In the genomic region with DNA sequence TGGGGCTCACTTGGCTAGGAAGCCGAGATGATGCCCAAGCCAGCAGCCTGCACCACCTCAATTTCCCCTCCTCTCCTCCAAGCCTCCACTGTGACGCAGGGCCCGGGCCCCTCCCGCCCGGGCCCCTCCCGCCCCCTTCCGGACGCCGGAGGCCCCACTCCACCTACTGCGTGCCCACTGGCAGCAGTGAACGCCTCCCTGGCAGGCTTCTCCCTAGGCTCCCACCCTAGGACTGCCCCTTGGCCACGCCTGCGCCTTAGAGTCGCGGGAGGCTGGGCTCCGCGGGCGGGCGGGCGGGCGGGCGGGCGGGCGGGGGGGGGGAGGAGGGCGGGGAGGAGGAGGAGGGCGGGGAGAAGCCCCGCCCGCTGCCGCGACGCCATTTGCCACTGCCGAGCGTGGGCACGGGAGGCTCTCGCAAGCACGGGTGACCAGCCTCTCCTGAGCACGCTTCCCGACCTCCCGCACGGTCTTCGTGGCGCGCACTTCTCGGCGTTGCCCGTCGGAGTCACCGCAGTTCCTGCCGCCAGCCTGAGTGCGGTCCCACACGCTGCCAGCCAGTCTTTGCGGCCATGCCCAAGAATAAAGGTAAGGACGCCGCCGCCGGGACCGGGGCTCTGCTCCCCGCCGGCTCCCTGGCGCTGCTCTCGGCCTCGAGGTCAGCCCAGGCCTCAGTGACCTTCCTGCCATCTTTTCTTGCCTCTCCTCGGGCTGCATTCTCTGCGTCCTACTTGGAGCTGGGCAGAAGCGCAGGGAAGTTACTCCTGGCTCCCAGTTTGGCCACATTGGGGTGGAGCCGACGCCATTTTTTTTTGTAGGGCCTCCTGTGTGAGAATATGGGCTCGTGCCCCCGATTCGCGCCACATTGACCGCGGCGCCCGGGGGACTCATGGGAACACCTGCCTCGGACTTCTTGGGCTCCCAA, we compare ENCODE assay signal across 8 mouse cellular contexts. TPM values are rescaled to one million over a fixed set of nuclear protein-coding genes. Genes with fewer than 3 reads are reported as not detected.
DNase-seq lines count a peak whose midpoint lies in the region; ATAC-seq and TF ChIP-seq lines count a peak whose summit lies in the region.

TSS of gene Eif1ax (plus strand) at position 348 of the 922 bp plus-strand sequence.

- ATAC-seq in erythroblast, adult 5-6 weeks (replicated peaks; ENCODE audit: low FRiP score, poor library complexity, severe bottlenecking) = peak; percentile 95
- ATAC-seq in heart, embryonic 11.5 days (replicated peaks; ENCODE audit: insufficient number of reproducible peaks, low FRiP score, low TSS enrichment) = peak; percentile 98
- peak; percentile 99 for ATAC-seq in kidney, embryonic 16.5 days (ENCODE audit: low FRiP score, low TSS enrichment)

- peak within 1 kb of the TSS; percentile 82 for H3K9ac ChIP-seq in heart, embryonic 11.5 days (ENCODE audit: low read depth, low read length)
- H3K9ac ChIP-seq in kidney, embryonic 16.5 days (replicated peaks; ENCODE audit: low read length) = peak within 1 kb of the TSS; percentile 78
- H3K9ac ChIP-seq in liver, adult 2 months (ENCODE audit: low read depth, low read length) = peak within 1 kb of the TSS; percentile 89

- no peaks in the 10 kb centered on the region for H3K36me3 ChIP-seq in heart, embryonic 11.5 days (ENCODE audit: control insufficient read depth, insufficient read depth, low read length)
- H3K36me3 ChIP-seq in kidney, embryonic 16.5 days (ENCODE audit: insufficient read depth, low read length) = no peaks in the 10 kb centered on the region; the same call in 1 of the 2 replicates
- H3K36me3 ChIP-seq in liver, adult 2 months (ENCODE audit: control insufficient read depth, insufficient read depth, low read length) = no peaks in the 10 kb centered on the region
- no peaks in the 10 kb centered on the region for H3K36me3 ChIP-seq in myocyte (ENCODE audit: control insufficient read depth, insufficient read depth)
- H3K36me3 ChIP-seq in splenic B cell, adult 2 months (ENCODE audit: control insufficient read depth, insufficient read depth, low read length, poor library complexity, severe bottlenecking) = no peaks in the 10 kb centered on the region

- TF ChIP-seq CTCF in liver, adult 2 months (IDR thresholded peaks at IDR 0.05; ENCODE audit: low read depth, low read length) = no peak

- 13% methylated on average over 58 of the region's 76 CpGs for WGBS in heart, embryonic 11.5 days (ENCODE audit: insufficient replicate concordance)
- WGBS in kidney, embryonic 16.5 days = 20% methylated on average over 46 of the region's 76 CpGs
- under 1% methylated on average over 39 of the region's 76 CpGs for WGBS in liver, adult 2 months

- no peaks in the 10 kb centered on the region; the same call in 1 of the 2 replicates for H3K79me2 ChIP-seq in liver, adult 2 months (ENCODE audit: control insufficient read depth, insufficient read depth, low read length)
- peaks cover 40% of the 10 kb centered on the region for H3K79me2 ChIP-seq in myocyte (ENCODE audit: control insufficient read depth, insufficient read depth)

- peak within 1 kb of the TSS; percentile 54 for H3ac ChIP-seq in myocyte (ENCODE audit: control insufficient read depth, insufficient read length)

- no peaks in the 10 kb centered on the region for H3K27me3 ChIP-seq in heart, embryonic 11.5 days (ENCODE audit: control insufficient read depth, insufficient read depth, low read length)
- peaks cover 7% of the 10 kb centered on the region; the same call in 1 of the 2 replicates for H3K27me3 ChIP-seq in kidney, embryonic 16.5 days (ENCODE audit: insufficient read depth, low read length)
- no peaks in the 10 kb centered on the region for H3K27me3 ChIP-seq in liver, adult 2 months (ENCODE audit: control insufficient read depth, insufficient read depth, low read length)
- no peaks in the 10 kb centered on the region for H3K27me3 ChIP-seq in myocyte (ENCODE audit: control insufficient read depth, insufficient read depth, insufficient read length)
- H3K27me3 ChIP-seq in splenic B cell, adult 2 months (ENCODE audit: control insufficient read depth, insufficient read depth, low read length, poor library complexity, severe bottlenecking) = no peaks in the 10 kb centered on the region

- no peaks in the 10 kb centered on the region for H3K9me3 ChIP-seq in heart, embryonic 11.5 days (replicated peaks; ENCODE audit: control insufficient read depth, low read length)
- H3K9me3 ChIP-seq in kidney, embryonic 16.5 days (ENCODE audit: low read length) = no peaks in the 10 kb centered on the region

- H3K4me1 ChIP-seq in heart, embryonic 11.5 days (ENCODE audit: control insufficient read depth, insufficient read depth, low read length) = no peaks in the 10 kb centered on the region
- H3K4me1 ChIP-seq in kidney, embryonic 16.5 days (ENCODE audit: insufficient read depth, low read length) = peaks cover 5% of the 10 kb centered on the region; the same call in 1 of the 2 replicates
- H3K4me1 ChIP-seq in liver, adult 2 months (ENCODE audit: control insufficient read depth, insufficient read depth, low read length) = peaks cover 3% of the 10 kb centered on the region

- H3K27ac ChIP-seq in heart, embryonic 11.5 days (ENCODE audit: low read depth, low read length) = peak within 1 kb of the TSS; percentile 62
- peak within 1 kb of the TSS; percentile 85 for H3K27ac ChIP-seq in kidney, embryonic 16.5 days (ENCODE audit: low read length)
- peak within 1 kb of the TSS; percentile 59 for H3K27ac ChIP-seq in liver, adult 2 months (replicated peaks; ENCODE audit: insufficient read depth, low read depth, low read length)

- peak; percentile 39; the same call in 1 of the 2 replicates for TF ChIP-seq POLR2A in liver, adult 2 months (IDR thresholded peaks at IDR 0.05; ENCODE audit: extremely low read depth, insufficient read depth, low read length)
- TF ChIP-seq POLR2A in myocyte (IDR thresholded peaks at IDR 0.05; ENCODE audit: insufficient read length, low read depth) = peak; percentile 98

- peak within 1 kb of the TSS; percentile 64 for H3K4me2 ChIP-seq in heart, embryonic 11.5 days
- H3K4me2 ChIP-seq in kidney, embryonic 16.5 days (replicated peaks; ENCODE audit: low read depth, low read length) = peak within 1 kb of the TSS; percentile 47
- peak within 1 kb of the TSS; percentile 62 for H3K4me2 ChIP-seq in myocyte (ENCODE audit: low read depth)

- DNase-seq in B cell, adult 2 months = peak; percentile 64 to 74
- DNase-seq in brain, adult 2 months (ENCODE audit: low read depth, low spot score) = peak; percentile 88
- DNase-seq in liver, adult 2 months (ENCODE audit: extremely low read depth, low read depth, low spot score) = peak; percentile 54
- DNase-seq in splenic B cell, adult 2 months (ENCODE audit: low read depth, low spot score) = peak; percentile 84

- peak within 1 kb of the TSS; percentile 65 for H3K4me3 ChIP-seq in heart, embryonic 11.5 days (ENCODE audit: low read depth, low read length)
- H3K4me3 ChIP-seq in kidney, embryonic 16.5 days (ENCODE audit: low read length) = peak within 1 kb of the TSS; percentile 74
- H3K4me3 ChIP-seq in liver, adult 2 months (ENCODE audit: insufficient read depth, low read depth, low read length) = peak within 1 kb of the TSS; percentile 98
- H3K4me3 ChIP-seq in myocyte = peak within 1 kb of the TSS; percentile 57

TF ChIP-seq in myocyte, 11 proteins besides CTCF, POLR2A, EP300 and RAD21:
- no peak for TF ChIP-seq TCF3 (IDR thresholded peaks at IDR 0.05; ENCODE audit: insufficient read length, low read depth)
- no peak for TF ChIP-seq REST (IDR thresholded peaks at IDR 0.05; ENCODE audit: insufficient read depth, insufficient read length)
- TF ChIP-seq E2F4 (IDR thresholded peaks at IDR 0.05; ENCODE audit: insufficient read depth) = no peak
- peak in 1 of 3 experiments; percentile 23 for TF ChIP-seq MYOD1 (IDR thresholded peaks at IDR 0.05; ENCODE audit: control insufficient read depth in 1 of 3, insufficient read length in 2 of 3, low read depth in 2 of 3)
- TF ChIP-seq TCF12 (IDR thresholded peaks at IDR 0.05; ENCODE audit: insufficient read depth, poor library complexity, severe bottlenecking) = no peak
- no peak for TF ChIP-seq USF1 (IDR thresholded peaks at IDR 0.05; ENCODE audit: low read depth)
- TF ChIP-seq MAX (IDR thresholded peaks at IDR 0.05; ENCODE audit: low read depth) = no peak
- peak in 1 of 3 experiments; percentile 33 for TF ChIP-seq MYOG (IDR thresholded peaks at IDR 0.05; ENCODE audit: control insufficient read depth in 1 of 3, insufficient read depth in 1 of 3, insufficient read length in 2 of 3, low read depth in 2 of 3)
- no peak for TF ChIP-seq CEBPB (IDR thresholded peaks at IDR 0.05; ENCODE audit: insufficient read depth, poor library complexity, severe bottlenecking)
- TF ChIP-seq POLR2AphosphoS2 (IDR thresholded peaks at IDR 0.05; ENCODE audit: insufficient read length, low read depth) = peak; percentile 99
- no peak for TF ChIP-seq SRF (IDR thresholded peaks at IDR 0.05; ENCODE audit: control insufficient read depth, insufficient read length, low read depth)

RNA-seq across cellular contexts. Expression of gene Eif1ax, which starts in this region (rescaled TPM):
- total RNA-seq in erythroblast, adult 5-6 weeks (2015; ENCODE audit: low replicate concordance) = 10.0 and 20.1 TPM in 2 replicates
- total RNA-seq in erythroblast, adult 5-6 weeks (2017; ENCODE audit: low replicate concordance) = 8.6 and 10.5 TPM in 2 replicates
- polyA plus RNA-seq in heart, embryonic 11.5 days (2014; fragmentation: Nextera tagmentation; extraction: Ambion mirVana) = 107 and 108 TPM in 2 replicates
- polyA plus RNA-seq in kidney, embryonic 16.5 days (2015; fragmentation: Nextera tagmentation; extraction: Ambion mirVana) = 125 and 136 TPM in 2 replicates
- 13.8 and 14.8 TPM in 2 replicates for total RNA-seq in liver, adult 2 months (2014; rRNA removed)
- 37.6 and 49.5 TPM in 2 replicates for polyA plus RNA-seq in liver, adult 2 months (2012; rRNA removed)
- 115 TPM for polyA plus RNA-seq in myocyte (2012; fragmentation: generic; extraction: Trizol)

Comparison
In these comparisons a context has a peak if more than half of its experiments do, and no peak if none do; other contexts are left out.
1. Peak in every context shown above with its lines: DNase-seq, ATAC-seq, H3K4me3 ChIP-seq and H3K27ac ChIP-seq.